Mouse (Mus musculus) C2C12 (cell line): ENCODE measurements around the gene Dtx1.

Experiments used
- CEBPB ChIP-seq: IDR thresholded peaks from one replicate; pipeline ENCODE4 v1.6.1; 2011; ENCODE audit warnings: low read depth, mild to moderate bottlenecking, control low read depth, moderate library complexity
- CTCF ChIP-seq: IDR thresholded peaks from one replicate; pipeline ENCODE4 v1.5.1; 2011; ENCODE audit not compliant: control insufficient read depth, insufficient read depth, insufficient read length
- FOSL1 ChIP-seq: IDR thresholded peaks from one replicate; pipeline ENCODE4 v1.8.0; 2011; ENCODE audit warnings: mild to moderate bottlenecking, low read length; ENCODE audit not compliant: poor library complexity, insufficient read depth, severe bottlenecking
- MAX ChIP-seq: IDR thresholded peaks from one replicate; pipeline ENCODE4 v1.6.1; 2011; ENCODE audit warnings: mild to moderate bottlenecking, control low read depth
- MYOD1 ChIP-seq: IDR thresholded peaks from one replicate; pipeline ENCODE4 v1.6.1; 2011; ENCODE audit warnings: low read depth; ENCODE audit not compliant: control insufficient read depth, insufficient read length
- MYOG ChIP-seq: IDR thresholded peaks from one replicate; pipeline ENCODE4 v1.6.1; 2011; ENCODE audit not compliant: control insufficient read depth, insufficient read length; ENCODE audit errors: extremely low read depth
- USF1 ChIP-seq: IDR thresholded peaks from one replicate; pipeline ENCODE4 v1.6.1; 2011; ENCODE audit warnings: low read depth, mild to moderate bottlenecking, control low read depth, moderate library complexity

- TF ChIP-seq CTCF (no peak), MAX (no peak), CEBPB (no peak), USF1 (no peak), MYOD1 (no peak), FOSL1 (no peak), MYOG (no peak)
These were observed 4.8 kb downstream of the Dtx1 start for GRCm38 (mm10) chr5:120706976-120707375.
